Mouse (Mus musculus): ENCODE results near the gene M1ap.

DNA sequence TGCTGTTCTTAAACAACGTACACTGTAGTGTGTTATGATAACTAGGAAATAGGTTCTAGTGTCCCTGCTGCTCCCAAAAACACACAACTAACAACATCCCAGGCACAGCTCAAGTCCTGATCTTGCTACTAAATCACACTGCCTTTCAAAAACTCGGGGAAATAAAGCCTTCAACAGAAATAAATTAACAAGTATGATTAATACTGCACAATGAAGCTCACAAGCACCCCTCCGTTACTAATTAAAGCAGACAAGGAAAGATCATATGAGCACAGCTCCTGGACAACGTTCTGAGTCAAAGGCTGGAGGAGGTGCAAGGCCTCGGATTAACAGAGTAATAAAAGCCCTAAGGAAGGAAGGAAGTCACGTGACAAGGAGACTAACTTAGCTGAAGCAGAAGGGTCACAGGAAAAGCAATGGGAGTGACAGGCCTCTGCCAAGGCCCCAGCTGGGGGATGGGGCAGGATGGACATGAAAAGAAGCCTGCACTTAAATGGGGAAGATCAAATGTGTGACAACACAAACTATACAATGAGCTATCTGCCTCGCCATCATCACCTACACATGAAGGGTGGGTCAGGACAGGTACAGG is 50.9 kb downstream of the M1ap start:
- TF ChIP-seq CTCF (IDR thresholded peaks at IDR 0.05; ENCODE audit: low read depth) = no peak
- no peak for TF ChIP-seq EP300 (IDR thresholded peaks at IDR 0.05; ENCODE audit: low read depth)
